Mouse (Mus musculus) urinary bladder, adult 18-20 months (tissue): ENCODE data around the gene Srcin1.

ENCODE experiments used
- DNase-seq, 2 experiments: peaks; one replicate each; pipeline ENCODE4 v3.0.0; 2022; ENCODE audit warnings: low spot score in 2 of 2, mixed read lengths in 2 of 2

Srcin1 gene

DNA sequence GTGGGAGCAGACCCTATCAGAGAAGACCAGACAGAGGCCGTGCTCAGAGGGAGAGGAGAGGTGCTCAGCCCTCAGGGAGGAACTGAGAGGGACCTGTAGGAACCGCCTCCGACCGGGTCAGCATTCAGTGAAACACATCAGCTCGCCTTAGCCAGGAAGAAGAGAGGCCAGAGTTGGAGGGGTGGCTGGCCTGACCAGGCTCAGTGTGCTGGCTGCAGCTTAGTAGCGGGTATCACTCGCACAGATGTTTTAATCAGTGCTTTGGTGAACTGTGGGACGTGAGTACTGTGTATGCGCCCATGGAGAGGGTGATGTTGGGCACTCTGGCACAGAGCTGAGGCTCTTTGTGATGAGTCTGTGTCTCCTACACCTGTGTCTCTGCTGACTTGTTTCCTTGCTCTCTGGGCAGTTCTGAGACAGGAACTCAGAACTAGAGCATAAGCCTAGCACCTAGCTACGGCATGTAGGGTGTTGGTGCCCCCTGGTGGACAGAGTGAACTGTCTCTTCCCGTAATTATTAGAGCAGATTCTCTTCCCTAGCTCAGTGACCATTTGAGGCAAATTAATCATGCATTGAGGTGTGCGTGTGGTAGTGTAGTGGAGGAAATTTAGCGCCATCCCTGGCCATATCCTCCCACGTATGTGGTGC is 107.2 kb downstream of the Srcin1 start:
- DNase-seq = peak; percentile 73 to 74

DNA sequence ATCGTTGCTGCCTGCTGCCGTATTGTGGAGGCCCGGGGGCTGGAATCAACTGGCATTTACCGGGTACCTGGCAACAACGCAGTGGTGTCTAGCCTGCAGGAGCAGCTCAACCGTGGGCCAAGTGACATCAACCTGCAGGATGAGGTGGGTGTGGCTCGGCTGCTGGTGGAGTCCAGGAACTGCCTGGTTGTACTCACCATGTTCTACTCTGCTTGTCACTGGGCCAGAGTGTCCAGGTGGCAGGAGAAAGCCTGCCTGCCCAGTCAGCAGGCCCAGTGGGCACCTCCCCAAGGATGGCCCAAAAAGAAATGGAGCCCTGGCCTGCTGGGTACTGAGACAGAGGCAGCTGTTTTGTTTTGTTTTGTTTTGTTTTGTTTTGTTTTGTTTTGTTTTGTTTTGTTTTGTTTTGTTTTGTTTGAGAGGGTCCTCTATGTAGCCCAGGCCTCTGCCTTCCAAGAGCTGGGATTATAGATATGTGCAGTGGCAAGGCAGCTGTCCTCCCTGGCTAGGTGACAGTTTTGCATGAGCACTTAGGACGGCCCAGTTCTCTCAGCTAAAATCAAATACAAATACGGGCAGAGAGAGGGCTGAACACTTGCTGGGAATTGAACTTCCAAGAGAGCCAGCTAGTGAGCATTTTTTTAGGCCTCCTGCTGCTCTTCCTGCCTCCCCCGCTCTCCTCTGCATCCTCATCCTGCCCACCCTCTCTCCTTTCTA is 109.4 kb downstream of the Srcin1 start:
- no peak for DNase-seq

DNA sequence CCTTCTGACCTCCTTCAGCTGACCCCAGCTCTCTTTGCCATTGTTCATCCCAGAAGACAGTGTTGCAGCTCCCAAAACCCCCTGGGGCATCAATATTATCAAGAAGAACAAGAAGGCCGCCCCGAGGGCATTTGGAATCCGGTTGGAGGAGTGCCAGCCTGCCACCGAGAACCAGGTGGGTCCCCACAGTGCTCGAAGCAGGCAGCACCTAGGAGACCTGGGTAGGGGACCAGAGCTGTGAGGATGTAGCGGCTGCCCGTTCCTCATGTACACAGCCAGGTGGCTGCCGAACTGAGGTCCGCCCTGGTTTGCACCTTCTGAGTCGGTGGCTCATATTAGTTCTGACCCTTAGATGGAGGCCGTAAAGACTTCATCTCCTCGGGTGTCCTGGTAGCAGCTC is 110.0 kb downstream of the Srcin1 start:
- no peak for DNase-seq

DNA sequence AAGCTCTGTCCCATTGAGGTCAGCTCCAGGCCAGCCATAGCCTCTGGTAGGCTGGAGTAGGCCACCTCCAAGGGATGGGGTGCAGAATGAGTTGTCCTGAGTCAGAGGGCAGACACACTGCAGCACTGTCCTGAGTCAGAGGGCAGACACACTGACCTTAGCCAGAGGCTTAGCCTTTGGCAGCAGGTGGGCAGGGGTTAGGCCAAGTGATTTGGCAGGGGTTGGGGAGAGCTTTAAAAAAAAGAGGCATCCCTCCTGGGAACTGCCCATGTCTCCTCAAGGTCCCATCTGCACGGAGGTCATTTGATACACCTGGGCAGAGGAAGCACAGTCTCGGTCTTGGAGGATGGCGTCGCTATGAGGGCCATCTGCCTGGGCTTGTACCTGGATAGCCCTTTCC is 112.0 kb downstream of the Srcin1 start:
- no peak for DNase-seq

DNA sequence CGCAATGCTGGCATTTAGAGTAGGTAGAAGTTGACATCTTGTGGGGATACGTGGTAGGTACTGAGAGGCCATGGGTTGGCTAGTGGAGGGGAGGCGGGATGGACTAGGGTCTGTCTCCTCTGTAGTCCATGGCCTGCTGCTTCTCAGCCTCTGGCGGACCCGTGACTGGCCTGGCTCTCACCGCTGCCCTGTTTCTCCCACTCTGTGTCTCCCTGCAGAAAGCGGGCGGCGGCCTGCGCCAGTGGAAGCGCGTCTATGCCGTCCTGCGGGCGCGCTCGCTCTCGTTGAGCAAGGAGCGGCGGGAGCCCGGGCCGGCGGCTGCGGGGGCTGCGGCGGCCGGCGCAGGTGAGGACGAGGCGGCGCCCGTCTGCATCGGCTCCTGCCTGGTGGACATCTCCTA is 112.8 kb downstream of the Srcin1 start:
- DNase-seq = no peak

DNA sequence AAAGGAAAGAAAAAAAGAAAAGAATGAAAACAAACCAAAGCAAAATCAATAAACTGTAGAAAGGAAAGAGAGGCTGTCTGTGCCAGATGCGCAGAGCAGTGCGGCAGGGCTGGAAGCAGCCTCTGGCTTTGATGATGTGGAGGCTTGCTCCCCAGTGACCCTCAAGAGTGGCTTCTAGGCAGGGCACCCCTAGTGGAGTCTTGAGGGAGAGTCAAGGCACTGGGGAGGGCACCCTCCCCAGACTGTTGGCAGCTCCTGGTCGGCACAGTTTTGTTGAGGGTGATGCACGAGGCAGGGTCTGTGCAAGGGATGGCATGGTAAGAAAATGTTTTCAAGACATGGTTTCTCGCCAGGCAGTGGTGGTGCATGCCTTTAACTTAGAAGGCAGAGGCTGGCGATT is 113.4 kb downstream of the Srcin1 start:
- DNase-seq = no peak

DNA sequence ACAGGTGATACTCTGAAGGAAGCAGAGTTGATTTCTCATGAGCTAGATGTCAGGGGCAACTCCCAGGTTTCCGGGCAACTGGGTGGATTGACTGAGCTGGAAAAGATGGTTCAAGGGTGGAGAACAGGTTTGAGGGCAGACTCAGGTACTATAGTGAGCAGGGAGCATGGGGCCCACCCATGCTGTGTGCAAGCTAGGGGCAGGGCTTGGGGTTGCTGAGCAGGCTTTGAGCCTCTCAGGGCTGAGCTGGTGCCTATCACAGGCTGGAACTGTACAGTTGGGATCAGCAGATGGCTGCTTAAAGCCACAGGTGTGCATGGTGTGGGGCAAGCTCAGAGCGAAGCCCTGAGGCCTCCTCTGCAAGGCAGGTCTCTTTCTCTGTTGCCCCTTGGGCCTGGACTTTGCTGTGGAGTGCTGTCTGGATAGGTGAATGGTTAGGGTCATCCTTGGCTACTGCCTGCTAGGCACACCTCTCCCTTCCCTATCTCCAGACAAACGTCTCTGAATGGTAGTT is 114.6 kb downstream of the Srcin1 start:
- no peak for DNase-seq
